18 mouse cellular contexts compared by ENCODE assay signal in the genomic region with DNA sequence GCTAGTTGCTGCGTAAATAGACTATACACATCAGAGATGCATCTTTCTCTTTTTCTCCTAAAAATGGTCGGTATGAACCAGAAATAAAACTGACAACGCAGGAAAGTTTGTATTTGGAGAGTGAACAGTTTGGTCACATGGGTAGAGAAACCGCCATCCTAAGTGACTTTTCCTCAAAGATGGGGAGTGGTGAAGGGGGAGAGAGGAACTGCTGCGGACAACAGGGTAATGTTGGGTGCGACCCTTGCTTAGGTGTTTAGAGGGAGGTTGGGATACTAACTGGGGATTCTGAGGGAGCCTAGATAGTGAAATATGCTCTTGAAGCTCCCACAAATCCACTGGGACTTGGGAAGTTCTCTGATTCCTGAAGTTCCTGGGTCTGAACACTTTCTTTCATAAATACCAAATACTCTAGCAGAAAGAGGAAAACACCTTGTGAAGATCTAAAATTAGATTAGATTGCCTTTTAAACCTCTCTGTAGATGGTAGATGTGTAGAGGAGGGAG. TPM values are rescaled to one million over a fixed set of nuclear protein-coding genes. Genes with fewer than 3 reads are reported as not detected.
DNase-seq lines count a peak whose midpoint lies in the region; ATAC-seq and TF ChIP-seq lines count a peak whose summit lies in the region.
"Had no signal": no experiment of that assay in that cellular context is flagged by ENCODE, and none has a peak within 500 bp of the region (broad histone marks: within the 10 kb centered on the region; RNA-seq: fewer than 3 reads in every experiment).

No protein-coding gene starts in this region.

- no peak for TF ChIP-seq CTCF in gastrocnemius, adult 2 months (IDR thresholded peaks at IDR 0.05)

- intact Hi-C loops in gastrocnemius, adult 2 months (cut with DNase I): no loop called here

- peaks cover 76% of the 10 kb centered on the region for H3K27me3 ChIP-seq in hindbrain, embryonic 11.5 days (ENCODE audit: control insufficient read depth, insufficient read depth, low read length)
- H3K27me3 ChIP-seq in midbrain, embryonic 13.5 days: peaks cover 91% of the 10 kb centered on the region
- peaks cover 79% of the 10 kb centered on the region for H3K27me3 ChIP-seq in neural tube, embryonic 15.5 days (replicated peaks)

- no peak for ATAC-seq in hindbrain, embryonic 11.5 days (ENCODE audit: low FRiP score)
- ATAC-seq in midbrain, embryonic 13.5 days: no peak
- ATAC-seq in neural tube, embryonic 15.5 days (ENCODE audit: low FRiP score): no peak
- ATAC-seq: liver, embryonic 12.5 days had no signal

- peak overlapping the region; percentile 31 for H3K4me2 ChIP-seq in hindbrain, embryonic 11.5 days (replicated peaks; ENCODE audit: low read depth, low read length)
- peak overlapping the region; percentile 39 for H3K4me2 ChIP-seq in midbrain, embryonic 13.5 days (replicated peaks)
- H3K4me2 ChIP-seq in neural tube, embryonic 15.5 days: peak overlapping the region; percentile 44
- H3K4me2 ChIP-seq: embryonic facial prominence, embryonic 12.5 days; heart, embryonic 15.5 days; liver, embryonic 12.5 days had no signal

- 0 out of 2 replicates have a peak overlapping the region, but pooled peaks have one; percentile 12 for H3K9ac ChIP-seq in hindbrain, embryonic 11.5 days (ENCODE audit: low read depth, low read length)
- peak overlapping the region; percentile 59; the same call in 1 of the 2 replicates for H3K9ac ChIP-seq in midbrain, embryonic 13.5 days (replicated peaks)
- H3K9ac ChIP-seq in neural tube, embryonic 15.5 days (replicated peaks): no peak overlapping the region
- H3K9ac ChIP-seq: embryonic facial prominence, embryonic 12.5 days; heart, embryonic 15.5 days; liver, embryonic 12.5 days had no signal

- H3K9me3 ChIP-seq in hindbrain, embryonic 11.5 days (ENCODE audit: control insufficient read depth, low read length): no peaks in the 10 kb centered on the region
- no peaks in the 10 kb centered on the region for H3K9me3 ChIP-seq in midbrain, embryonic 13.5 days
- no peaks in the 10 kb centered on the region for H3K9me3 ChIP-seq in neural tube, embryonic 15.5 days (replicated peaks)
- H3K9me3 ChIP-seq: embryonic facial prominence, embryonic 12.5 days; heart, embryonic 15.5 days; liver, embryonic 12.5 days had no signal

- DNase-seq in cerebellum, postnatal 25 days: peak; percentile 23 to 40
- DNase-seq in cerebellum, adult 18-20 months: no peak
- peak; percentile 52 for DNase-seq in hindbrain, embryonic 11.5 days (ENCODE audit: low spot score)
- DNase-seq in ovary, postnatal 14 days (ENCODE audit: low spot score): no peak
- DNase-seq in gastrocnemius, adult 2 months: no peak
- no peak for DNase-seq in right cerebral cortex, postnatal 25 days
- DNase-seq: adrenal gland, adult 8-10 months had no signal

- H3K27ac ChIP-seq in hindbrain, embryonic 11.5 days (ENCODE audit: low read depth, low read length): no peak overlapping the region
- H3K27ac ChIP-seq in midbrain, embryonic 13.5 days: peak overlapping the region; percentile 79; the same call in 1 of the 2 replicates
- peak overlapping the region; percentile 72; the same call in 1 of the 2 replicates for H3K27ac ChIP-seq in neural tube, embryonic 15.5 days (replicated peaks)
- H3K27ac ChIP-seq in gastrocnemius, adult 2 months: no peak overlapping the region
- H3K27ac ChIP-seq: embryonic facial prominence, embryonic 12.5 days; heart, embryonic 15.5 days; liver, embryonic 12.5 days had no signal

- H3K36me3 ChIP-seq in hindbrain, embryonic 11.5 days (ENCODE audit: control insufficient read depth, insufficient read depth, low read length): no peaks in the 10 kb centered on the region
- no peaks in the 10 kb centered on the region for H3K36me3 ChIP-seq in midbrain, embryonic 13.5 days
- no peaks in the 10 kb centered on the region for H3K36me3 ChIP-seq in neural tube, embryonic 15.5 days
- H3K36me3 ChIP-seq: embryonic facial prominence, embryonic 12.5 days; heart, embryonic 15.5 days; liver, embryonic 12.5 days had no signal

- H3K4me1 ChIP-seq in hindbrain, embryonic 11.5 days (replicated peaks; ENCODE audit: control insufficient read depth, insufficient read depth, low read length): no peaks in the 10 kb centered on the region
- H3K4me1 ChIP-seq in midbrain, embryonic 13.5 days (replicated peaks): 0 out of 2 replicates have a peak, but pooled peaks cover 8% of the 10 kb centered on the region
- H3K4me1 ChIP-seq in neural tube, embryonic 15.5 days: peaks cover 5% of the 10 kb centered on the region; the same call in 1 of the 2 replicates
- H3K4me1 ChIP-seq: embryonic facial prominence, embryonic 12.5 days; heart, embryonic 15.5 days; liver, embryonic 12.5 days had no signal

- H3K4me3 ChIP-seq in hindbrain, embryonic 11.5 days (ENCODE audit: low read depth, low read length): peak overlapping the region; percentile 28
- H3K4me3 ChIP-seq in midbrain, embryonic 13.5 days (replicated peaks): peak overlapping the region; percentile 35
- peak overlapping the region; percentile 19 for H3K4me3 ChIP-seq in neural tube, embryonic 15.5 days (replicated peaks)
- no peak overlapping the region for H3K4me3 ChIP-seq in gastrocnemius, adult 2 months
- H3K4me3 ChIP-seq: heart, embryonic 15.5 days; liver, embryonic 12.5 days had no signal

- WGBS in hindbrain, embryonic 11.5 days: 2% methylated on average over 6 of the region's 6 CpGs
- 0% methylated on average over 6 of the region's 6 CpGs for WGBS in midbrain, embryonic 13.5 days
- WGBS in neural tube, embryonic 15.5 days: 3% methylated on average over 6 of the region's 6 CpGs

RNA-seq across cellular contexts. Expression of a gene that starts 40.7 kb away (rescaled TPM):
- 18.2 and 23.8 TPM in 2 replicates for polyA plus RNA-seq in hindbrain, embryonic 11.5 days (2014; fragmentation: Nextera tagmentation; extraction: Ambion mirVana)
- polyA plus RNA-seq in midbrain, embryonic 13.5 days (2015; fragmentation: Nextera tagmentation; extraction: Ambion mirVana): 14.8 and 16.4 TPM in 2 replicates
- polyA plus RNA-seq in neural tube, embryonic 15.5 days (2015; fragmentation: Nextera tagmentation; extraction: Ambion mirVana): 9.7 and 13.2 TPM in 2 replicates
- total RNA-seq in gastrocnemius, adult 2 months (2021): 1 to 10 TPM in 1 of 2 experiments, under 1 TPM in 1; 0.81 to 1.4 TPM
- total RNA-seq: megakaryocyte-erythroid progenitor cell, adult 5-6 weeks had no signal
- polyA plus RNA-seq: gonadal fat pad, adult 2 months; intestine, embryonic 14.5 days; kidney, embryonic 16.5 days; liver, embryonic 12.5 days; lung, embryonic 16.5 days; stomach, embryonic 16.5 days had no signal

RNA-seq across cellular contexts. Expression of a gene that starts 44.1 kb away (rescaled TPM):
- 32.8 and 36.5 TPM in 2 replicates for polyA plus RNA-seq in hindbrain, embryonic 11.5 days (2014; fragmentation: Nextera tagmentation; extraction: Ambion mirVana)
- 53.2 and 56.6 TPM in 2 replicates for polyA plus RNA-seq in midbrain, embryonic 13.5 days (2015; fragmentation: Nextera tagmentation; extraction: Ambion mirVana)
- 28.3 and 44.9 TPM in 2 replicates for polyA plus RNA-seq in neural tube, embryonic 15.5 days (2015; fragmentation: Nextera tagmentation; extraction: Ambion mirVana)
- total RNA-seq in gastrocnemius, adult 2 months (2021): not detected
- total RNA-seq: adrenal gland, adult 8-10 months; megakaryocyte-erythroid progenitor cell, adult 5-6 weeks had no signal
- polyA plus RNA-seq: gonadal fat pad, adult 2 months; heart, embryonic 15.5 days; intestine, embryonic 14.5 days; kidney, embryonic 16.5 days; liver, embryonic 12.5 days; lung, embryonic 16.5 days; stomach, embryonic 16.5 days had no signal

Comparison
In these comparisons a context has a peak if more than half of its experiments do, and no peak if none do; other contexts are left out.
1. DNase-seq: peak in cerebellum, postnatal 25 days (2 of 2) and hindbrain, embryonic 11.5 days (single experiment); none in cerebellum, adult 18-20 months (0 of 2), ovary, postnatal 14 days (single experiment), gastrocnemius, adult 2 months (single experiment) and right cerebral cortex, postnatal 25 days (single experiment).
2. H3K27ac ChIP-seq: peak in midbrain, embryonic 13.5 days (single experiment) and neural tube, embryonic 15.5 days (single experiment); none in hindbrain, embryonic 11.5 days (single experiment) and gastrocnemius, adult 2 months (single experiment).
3. Peak in every context shown above with its lines, with median percentiles within 50 percentile points of each other: H3K4me2 ChIP-seq.